Mouse (Mus musculus): ENCODE measurements around the gene Ntsr2.
"Not testable (repeated sequence)": the region's sequence is repeated elsewhere in the genome, so short reads cannot be mapped to it uniquely, and the experiment has no call there.

Ntsr2 gene

GRCm38 (mm10) chr12:16648273-16648672 lies 4.9 kb upstream of the Ntsr2 start:
- DNase-seq (ENCODE audit: low spot score in 2 of 2) = no peak

GRCm38 (mm10) chr12:16649819-16650218 lies 3.4 kb upstream of the Ntsr2 start:
- DNase-seq (ENCODE audit: low spot score in 2 of 2) = no peak

GRCm38 (mm10) chr12:16655604-16656003 lies 2.4 kb downstream of the Ntsr2 start:
- no peak for DNase-seq (ENCODE audit: low spot score in 2 of 2)

- DNase-seq (ENCODE audit: low spot score in 2 of 2) = no peak
These were observed 4.0 kb downstream of the Ntsr2 start for GRCm38 (mm10) chr12:16656906-16657875.

- DNase-seq (ENCODE audit: low spot score in 2 of 2) = no peak
These were observed 8.3 kb downstream of the Ntsr2 start for GRCm38 (mm10) chr12:16661459-16661858.

GRCm38 (mm10) chr12:16661936-16662335 lies 8.8 kb downstream of the Ntsr2 start:
- DNase-seq (ENCODE audit: low spot score in 2 of 2) = no peak

GRCm38 (mm10) chr12:16662955-16663585 lies 9.9 kb downstream of the Ntsr2 start:
- DNase-seq (ENCODE audit: low spot score in 2 of 2) = no peak

GRCm38 (mm10) chr12:16665022-16665421 lies 11.8 kb downstream of the Ntsr2 start:
- no peak for DNase-seq (ENCODE audit: low spot score in 2 of 2)

GRCm38 (mm10) chr12:16669176-16669575 lies 16.0 kb downstream of the Ntsr2 start:
- no peak for DNase-seq (ENCODE audit: low spot score in 2 of 2)

- no peak for DNase-seq (ENCODE audit: low spot score in 2 of 2)
These were observed 19.1 kb downstream of the Ntsr2 start for GRCm38 (mm10) chr12:16672246-16672645.

GRCm38 (mm10) chr12:16690631-16691030 lies 37.4 kb downstream of the Ntsr2 start:
- DNase-seq (ENCODE audit: low spot score in 2 of 2) = no peak

- no peak for DNase-seq (ENCODE audit: low spot score in 2 of 2)
These were observed 41.6 kb downstream of the Ntsr2 start for GRCm38 (mm10) chr12:16694783-16695182.

GRCm38 (mm10) chr12:16695252-16695651 lies 42.1 kb downstream of the Ntsr2 start:
- not testable (repeated sequence) for DNase-seq (ENCODE audit: low spot score in 2 of 2)

GRCm38 (mm10) chr12:16696146-16696545 lies 43.0 kb downstream of the Ntsr2 start:
- no peak for DNase-seq (ENCODE audit: low spot score in 2 of 2)

GRCm38 (mm10) chr12:16698691-16699090 lies 45.5 kb downstream of the Ntsr2 start:
- DNase-seq (ENCODE audit: low spot score in 2 of 2) = no peak

Data from spleen, postnatal 14 days (tissue).